Mouse (Mus musculus) spleen, adult 12 weeks (tissue): ENCODE measurements around the gene Nfib.

Source experiments
- DNase-seq: peaks from one replicate; pipeline ENCODE4 v3.0.0; 2022; ENCODE audit warnings: low spot score

The Nfib gene

GRCm38 (mm10) chr4:82624285-82625045, 81.1 kb downstream of the Nfib start:
- no peak for DNase-seq

GRCm38 (mm10) chr4:82623835-82624234, 81.7 kb downstream of the Nfib start:
- DNase-seq, result no peak

- DNase-seq, result no peak
Observed at GRCm38 (mm10) chr4:82623081-82623538, 82.4 kb downstream of the Nfib start.

GRCm38 (mm10) chr4:82622321-82622836, 83.2 kb downstream of the Nfib start:
- no peak for DNase-seq

- DNase-seq, result no peak
Observed at GRCm38 (mm10) chr4:82619539-82619941, 86.0 kb downstream of the Nfib start.

GRCm38 (mm10) chr4:82619003-82619402, 86.5 kb downstream of the Nfib start:
- DNase-seq, result no peak

GRCm38 (mm10) chr4:82617257-82617656, 88.3 kb downstream of the Nfib start:
- no peak for DNase-seq

GRCm38 (mm10) chr4:82615712-82616111, 89.8 kb downstream of the Nfib start:
- DNase-seq, result no peak

GRCm38 (mm10) chr4:82614466-82614805, 91.1 kb downstream of the Nfib start:
- DNase-seq, result no peak

- DNase-seq, result no peak
Observed at GRCm38 (mm10) chr4:82613606-82614465, 91.7 kb downstream of the Nfib start.

GRCm38 (mm10) chr4:82609676-82610075, 95.9 kb downstream of the Nfib start:
- no peak for DNase-seq

GRCm38 (mm10) chr4:82608768-82609610, 96.6 kb downstream of the Nfib start:
- no peak for DNase-seq

GRCm38 (mm10) chr4:82607266-82607665, 98.3 kb downstream of the Nfib start:
- DNase-seq, result no peak

- DNase-seq, result no peak
Observed at GRCm38 (mm10) chr4:82606351-82606750, 99.2 kb downstream of the Nfib start.

- DNase-seq, result no peak
Observed at GRCm38 (mm10) chr4:82605034-82605784, 100.3 kb downstream of the Nfib start.

GRCm38 (mm10) chr4:82604501-82604900, 101.0 kb downstream of the Nfib start:
- DNase-seq, result no peak

- DNase-seq, result no peak
Observed at GRCm38 (mm10) chr4:82600636-82601035, 104.9 kb downstream of the Nfib start.

- no peak for DNase-seq
Observed at GRCm38 (mm10) chr4:82598436-82598835, 107.1 kb downstream of the Nfib start.

GRCm38 (mm10) chr4:82593681-82594666, 111.6 kb downstream of the Nfib start:
- no peak for DNase-seq
